Mouse (Mus musculus) C2C12 (cell line): Measurements from ENCODE around the gene Kif3b. TPM values are rescaled to one million over a fixed set of nuclear protein-coding genes. Genes with fewer than 3 reads are reported as not detected.
"Not testable (repeated sequence)": the region's sequence is repeated elsewhere in the genome, so short reads cannot be mapped to it uniquely, and the experiment has no call there.

ENCODE experiments used
- H3K27me3 ChIP-seq: one replicate; pipeline ENCODE4 v1.6.1; 2011; ENCODE audit not compliant: control insufficient read depth, insufficient read depth, insufficient read length
- H3K36me3 ChIP-seq: one replicate; pipeline ENCODE4 v1.6.1; 2011; ENCODE audit not compliant: control insufficient read depth, insufficient read depth
- H3K4me3 ChIP-seq: one replicate; pipeline ENCODE4 v1.5.1; 2011; ENCODE audit warnings: mild to moderate bottlenecking, control low read depth; ENCODE audit not compliant: poor library complexity, insufficient read depth, severe bottlenecking
- H3K79me2 ChIP-seq: one replicate; pipeline ENCODE4 v1.6.1; 2011; ENCODE audit not compliant: control insufficient read depth, insufficient read depth
- H3K79me3 ChIP-seq: one replicate; pipeline ENCODE4 v1.6.1; 2011; ENCODE audit warnings: low read depth, control low read depth
- H3ac ChIP-seq: one replicate; pipeline ENCODE3; 2011; ENCODE audit warnings: low read depth; ENCODE audit not compliant: control insufficient read depth, insufficient read length
- CEBPB ChIP-seq: IDR thresholded peaks from one replicate; pipeline ENCODE4 v1.6.1; 2011; ENCODE audit warnings: low read depth, mild to moderate bottlenecking, control low read depth, moderate library complexity
- CTCF ChIP-seq: IDR thresholded peaks from one replicate; pipeline ENCODE4 v1.5.1; 2011; ENCODE audit not compliant: control insufficient read depth, insufficient read depth, insufficient read length
- FOSL1 ChIP-seq: IDR thresholded peaks from one replicate; pipeline ENCODE4 v1.8.0; 2011; ENCODE audit warnings: mild to moderate bottlenecking, low read length; ENCODE audit not compliant: poor library complexity, insufficient read depth, severe bottlenecking
- MAX ChIP-seq: IDR thresholded peaks from one replicate; pipeline ENCODE4 v1.6.1; 2011; ENCODE audit warnings: mild to moderate bottlenecking, control low read depth
- MYOD1 ChIP-seq: IDR thresholded peaks from one replicate; pipeline ENCODE4 v1.6.1; 2011; ENCODE audit warnings: low read depth; ENCODE audit not compliant: control insufficient read depth, insufficient read length
- MYOG ChIP-seq: IDR thresholded peaks from one replicate; pipeline ENCODE4 v1.6.1; 2011; ENCODE audit not compliant: control insufficient read depth, insufficient read length; ENCODE audit errors: extremely low read depth
- USF1 ChIP-seq: IDR thresholded peaks from one replicate; pipeline ENCODE4 v1.6.1; 2011; ENCODE audit warnings: low read depth, mild to moderate bottlenecking, control low read depth, moderate library complexity
- polyA plus RNA-seq: library from polyadenylated mRNA; unstranded; fragments of >200 nt; fragmentation: generic; extraction: Trizol; gene quantifications from one replicate; pipeline ENCODE4 v1.2.1, GENCODE M21; 2012; ENCODE audit warnings: missing spikeins

The Kif3b gene
- polyA plus RNA-seq, 1 experiment = 8.6 TPM

DNA sequence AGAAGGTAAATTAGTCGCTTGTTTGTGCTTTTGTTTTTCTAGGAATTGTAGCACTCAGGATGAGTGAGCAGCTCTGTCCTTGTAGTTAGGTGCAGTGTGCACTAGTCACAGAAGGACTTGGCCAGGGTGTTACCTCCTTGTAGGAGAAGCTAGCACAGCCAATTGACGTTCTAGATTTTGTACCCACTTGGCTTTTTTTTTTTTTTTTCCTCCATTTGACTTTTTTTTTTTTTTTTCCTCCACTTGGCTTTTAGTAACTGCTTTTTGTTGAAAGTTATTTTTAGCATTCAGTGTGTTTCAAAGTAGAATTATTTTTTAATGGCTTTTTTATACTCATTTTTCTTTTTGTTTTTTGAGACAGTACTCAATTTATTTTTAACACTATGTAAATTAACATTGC lies 63.4 kb downstream of the Kif3b start:
- no peak for TF ChIP-seq FOSL1
- TF ChIP-seq MYOD1 = no peak
- TF ChIP-seq CEBPB = no peak
- no peak for TF ChIP-seq CTCF
- TF ChIP-seq MYOG = no peak
- TF ChIP-seq USF1 = no peak
- Histone ChIP-seq H3K79me2 (peaks cover 85% of the 10 kb centered on the region), H3K79me3 (peaks cover 47% of the 10 kb centered on the region), H3ac (no peak overlapping the region), H3K4me3 (no peak overlapping the region), H3K27me3 (no peaks in the 10 kb centered on the region), H3K36me3 (peaks cover 66% of the 10 kb centered on the region)

DNA sequence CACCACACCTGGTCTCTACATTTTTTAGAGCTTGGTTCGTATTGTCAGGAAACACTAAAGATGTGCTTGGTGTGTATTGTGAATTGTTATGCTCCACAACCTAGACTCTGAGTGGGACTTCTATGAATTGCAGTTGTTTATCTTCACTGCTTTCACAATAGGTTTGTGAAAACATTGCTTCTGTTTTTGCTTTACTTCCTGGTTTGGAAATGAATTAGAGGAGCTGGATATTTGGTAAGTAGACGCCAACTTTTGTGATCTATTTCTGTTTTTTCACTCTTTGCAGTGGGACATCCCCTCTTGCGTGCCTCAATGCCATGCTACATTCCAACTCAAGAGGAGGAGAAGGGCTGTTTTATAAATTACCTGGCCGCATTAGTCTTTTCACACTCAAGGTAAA lies 65.6 kb downstream of the Kif3b start:
- Histone ChIP-seq H3K36me3 (peaks cover 83% of the 10 kb centered on the region), H3K4me3 (no peak overlapping the region)
- TF ChIP-seq MYOG = no peak
- no peak for TF ChIP-seq FOSL1
- no peak for TF ChIP-seq MAX
- no peak for TF ChIP-seq CTCF
- TF ChIP-seq USF1 = no peak
- no peak for TF ChIP-seq CEBPB
- no peak for TF ChIP-seq MYOD1

DNA sequence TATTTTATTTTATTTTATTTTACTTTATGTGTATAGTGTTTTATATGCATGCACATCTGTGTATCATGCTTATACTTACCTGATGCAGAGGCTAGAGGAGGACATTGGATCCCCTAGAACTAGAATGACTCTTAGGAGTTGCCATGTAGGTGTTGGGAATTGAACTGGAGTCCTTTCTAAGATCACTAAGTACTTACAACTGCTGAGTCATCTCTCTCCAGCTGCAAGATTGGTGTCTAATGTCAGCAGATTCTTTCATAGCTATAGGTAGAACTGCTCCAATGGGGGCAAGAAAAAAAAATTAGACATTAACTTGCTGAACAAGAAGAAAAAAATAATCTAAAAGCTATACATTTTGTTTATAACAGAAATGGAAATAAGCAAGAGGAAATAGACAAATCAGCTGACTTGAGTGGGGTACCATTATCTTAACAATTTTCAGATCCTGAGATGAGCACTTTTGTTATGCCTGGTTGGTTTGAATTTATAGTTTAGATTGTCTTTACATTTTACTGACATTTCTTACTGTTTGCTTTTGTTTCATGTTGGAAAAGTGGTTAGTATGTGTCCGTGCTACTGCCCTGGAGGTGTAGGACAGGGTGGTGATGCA lies 70.0 kb downstream of the Kif3b start:
- H3K36me3 ChIP-seq = peaks cover 87% of the 10 kb centered on the region
- no peak overlapping the region for H3K4me3 ChIP-seq
- H3K27me3 ChIP-seq = no peaks in the 10 kb centered on the region
- peaks cover 35% of the 10 kb centered on the region for H3K79me3 ChIP-seq
- no peak overlapping the region for H3ac ChIP-seq
- H3K79me2 ChIP-seq = peaks cover 77% of the 10 kb centered on the region
- no peak for TF ChIP-seq MAX
- no peak for TF ChIP-seq MYOG
- TF ChIP-seq USF1 = no peak

More for the DNA sequence above, 65.6 kb downstream of the Kif3b start:
- Histone ChIP-seq H3K79me3 (peaks cover 39% of the 10 kb centered on the region), H3ac (no peak overlapping the region), H3K27me3 (no peaks in the 10 kb centered on the region), H3K79me2 (peaks cover 84% of the 10 kb centered on the region)

DNA sequence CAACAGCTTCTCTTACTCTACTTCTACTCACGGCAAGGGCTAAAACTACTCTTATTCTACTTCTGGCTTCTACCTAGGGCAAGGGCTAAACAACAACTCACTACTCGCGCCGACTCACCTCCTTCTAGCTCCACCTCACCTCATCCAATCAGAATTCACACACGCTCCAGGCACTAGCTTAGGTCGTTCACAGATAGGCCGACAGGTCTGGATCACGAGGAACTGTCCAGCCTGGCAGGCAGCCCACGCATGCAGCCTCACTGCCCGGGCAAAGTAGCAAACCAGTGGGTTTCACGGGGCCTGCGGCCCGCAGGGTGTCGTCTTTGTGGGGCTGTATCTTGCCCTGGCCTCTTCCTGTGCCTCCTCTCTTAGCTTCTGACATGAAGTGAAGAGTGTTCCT lies 73.3 kb downstream of the Kif3b start:
- not testable (repeated sequence) for H3K4me3 ChIP-seq, H3ac ChIP-seq, H3K27me3 ChIP-seq
- Histone ChIP-seq H3K79me2 (peaks cover 62% of the 10 kb centered on the region), H3K79me3 (peaks cover 25% of the 10 kb centered on the region), H3K36me3 (peaks cover 89% of the 10 kb centered on the region)

DNA sequence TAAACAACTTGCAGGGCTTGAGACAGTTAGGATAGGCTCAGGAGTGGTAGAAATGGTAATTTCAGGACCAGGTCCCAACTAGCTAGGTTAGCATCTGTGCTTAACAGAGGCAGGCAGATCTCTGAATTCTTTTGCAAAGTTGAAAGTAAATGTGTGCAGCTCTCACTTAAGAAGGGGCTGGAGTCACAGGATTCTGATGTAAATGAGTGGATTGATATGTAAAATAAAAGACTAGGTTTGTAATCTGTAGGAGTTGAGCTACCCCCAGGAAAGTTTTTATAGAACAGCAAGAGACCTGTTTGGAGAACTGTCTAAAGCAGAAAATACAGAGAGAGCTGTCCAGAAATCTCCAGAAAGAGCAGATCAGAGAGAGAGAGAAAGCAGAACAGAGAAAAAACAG lies 79.7 kb downstream of the Kif3b start:
- peaks cover 71% of the 10 kb centered on the region for H3K36me3 ChIP-seq
- no peak for TF ChIP-seq CTCF
- no peak for TF ChIP-seq CEBPB
- no peak for TF ChIP-seq MAX
- no peak for TF ChIP-seq USF1
- TF ChIP-seq MYOD1 = no peak
- no peak for TF ChIP-seq MYOG
- TF ChIP-seq FOSL1 = no peak

DNA sequence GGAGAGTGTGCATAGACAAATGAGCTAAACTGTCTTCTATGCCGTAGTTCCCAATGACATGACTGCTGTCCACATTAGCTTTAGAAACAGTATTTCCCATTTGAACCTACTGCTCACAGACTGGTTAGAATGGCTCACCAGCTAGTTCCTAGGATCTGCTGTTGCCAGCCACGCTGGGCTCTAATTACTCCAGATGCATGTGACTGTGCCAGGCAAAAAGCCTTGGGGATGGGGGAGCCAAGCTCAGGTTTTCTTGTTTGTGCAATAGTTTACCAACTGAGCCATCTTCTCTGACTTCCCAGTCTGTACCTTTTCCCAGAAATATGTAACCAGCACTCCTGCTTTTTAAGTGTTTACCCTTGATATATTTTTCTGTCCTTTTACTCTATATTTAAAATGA lies 84.2 kb downstream of the Kif3b start:
- H3K4me3 ChIP-seq = no peak overlapping the region
- H3K36me3 ChIP-seq = peaks cover 62% of the 10 kb centered on the region
- H3K79me2 ChIP-seq = peaks cover 100% of the 10 kb centered on the region
- no peaks in the 10 kb centered on the region for H3K27me3 ChIP-seq
- TF ChIP-seq FOSL1 (no peak), CTCF (no peak), MYOD1 (no peak), MYOG (no peak), MAX (no peak), CEBPB (no peak), USF1 (no peak)
- H3K79me3 ChIP-seq = peaks cover 63% of the 10 kb centered on the region
- H3ac ChIP-seq = no peak overlapping the region

More for the DNA sequence above, 79.7 kb downstream of the Kif3b start:
- Histone ChIP-seq H3K27me3 (no peaks in the 10 kb centered on the region), H3K79me2 (peaks cover 72% of the 10 kb centered on the region), H3K4me3 (no peak overlapping the region), H3ac (no peak overlapping the region), H3K79me3 (peaks cover 31% of the 10 kb centered on the region)
